Mouse (Mus musculus) right cerebral cortex, adult 18-20 months (tissue): ENCODE results near the gene Kifap3.

ENCODE experiments used
- DNase-seq: peaks from one replicate; pipeline ENCODE4 v3.0.0; 2022; ENCODE audit warnings: mixed read lengths

Gene Kifap3

DNA sequence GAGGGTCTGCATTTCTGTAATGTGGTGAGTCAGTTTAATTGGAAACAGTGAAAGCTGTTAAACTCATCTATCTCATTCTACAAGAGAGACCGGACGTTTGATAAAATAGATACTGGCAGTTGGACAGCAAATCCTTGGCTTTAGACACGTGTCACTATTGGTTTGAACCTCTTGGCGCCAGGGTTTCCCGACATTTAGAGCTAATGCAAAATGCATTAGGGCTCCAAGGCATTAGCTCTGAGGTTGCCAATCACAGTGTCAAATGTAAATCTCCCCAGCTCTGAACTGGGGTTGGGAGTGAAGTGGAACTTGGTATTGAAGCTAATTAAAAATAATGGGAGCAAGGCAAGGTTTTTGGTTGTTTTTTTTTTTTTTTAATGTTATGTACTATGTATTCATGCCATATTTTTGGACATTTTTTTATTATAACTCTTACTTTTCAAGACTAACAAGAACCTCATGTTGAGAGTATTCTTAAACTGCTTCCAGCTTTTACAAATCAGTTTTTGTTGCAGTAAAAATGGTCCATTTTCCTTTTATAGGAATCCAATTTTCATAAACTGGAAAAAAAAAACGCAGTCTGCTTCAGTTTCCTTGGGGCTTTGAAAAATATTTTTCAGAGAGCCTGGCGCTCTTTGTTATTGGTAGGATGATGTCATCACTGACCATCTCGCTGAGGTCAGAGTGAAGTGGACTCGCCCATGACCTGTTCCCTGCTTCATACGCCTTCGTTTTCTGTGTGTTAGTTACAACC lies 114.6 kb downstream of the Kifap3 start:
- DNase-seq = no peak

GRCm38 (mm10) chr1:163898291-163898764 lies 118.9 kb downstream of the Kifap3 start:
- DNase-seq = no peak

DNA sequence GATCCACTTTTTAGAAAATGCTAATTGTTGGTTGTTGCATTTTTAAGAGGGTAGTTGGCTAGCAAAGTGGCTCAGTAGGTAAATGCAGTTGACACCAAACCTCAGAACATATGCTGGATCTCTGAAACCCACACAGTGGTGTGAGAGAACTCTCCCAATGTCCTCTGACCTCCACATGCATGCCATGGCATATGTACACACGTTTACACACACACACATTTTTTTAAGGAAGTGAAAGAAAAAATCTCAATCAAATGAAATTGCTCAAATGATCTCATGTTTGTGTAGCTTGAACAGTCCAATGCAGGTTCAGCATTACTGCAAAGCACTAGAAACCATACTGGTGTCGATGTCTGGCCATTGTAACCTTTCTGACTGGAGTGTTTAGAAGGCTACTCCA lies 120.2 kb downstream of the Kifap3 start:
- no peak for DNase-seq

DNA sequence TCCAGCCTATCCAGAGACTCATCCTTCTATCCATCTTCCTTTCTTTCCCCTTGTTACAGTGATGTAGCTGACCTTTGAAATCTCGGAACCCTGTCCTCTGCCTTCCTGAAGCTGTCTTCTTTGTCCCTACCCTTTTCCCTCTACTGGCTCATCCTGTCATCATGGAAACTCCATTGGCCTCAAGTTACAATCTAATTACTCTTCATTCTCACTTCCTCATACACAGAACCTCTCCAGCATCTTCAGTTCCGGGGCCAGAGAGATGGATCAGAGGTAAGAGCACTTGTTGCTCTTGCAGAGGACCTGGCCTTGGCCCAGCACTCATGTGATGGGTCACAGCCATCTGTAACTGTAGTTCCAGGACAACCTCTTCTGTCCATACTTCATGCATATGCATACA lies 120.8 kb downstream of the Kifap3 start:
- DNase-seq = no peak

DNA sequence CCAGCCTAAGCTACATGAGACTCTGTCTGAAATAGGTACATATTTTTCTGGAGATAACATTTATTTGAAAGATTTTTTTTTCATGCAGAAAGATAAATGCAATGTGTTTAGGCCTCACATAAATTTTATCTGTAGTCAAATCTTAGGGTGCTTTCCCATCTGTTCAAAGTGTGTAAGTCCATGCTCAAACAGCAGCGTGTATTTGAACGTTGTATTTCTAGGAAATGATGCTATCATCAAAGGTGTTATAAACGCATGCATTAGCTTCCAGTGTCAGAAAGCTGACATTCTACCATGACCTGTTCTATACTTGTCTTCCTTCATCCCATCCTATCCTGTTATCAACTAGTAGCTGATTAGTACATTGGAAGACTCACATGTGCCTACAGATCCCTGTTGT lies 124.0 kb downstream of the Kifap3 start:
- DNase-seq = no peak

- no peak for DNase-seq
Measured at GRCm38 (mm10) chr1:163907007-163907811, 127.8 kb downstream of the Kifap3 start.

GRCm38 (mm10) chr1:163908389-163908788 lies 129.0 kb downstream of the Kifap3 start:
- DNase-seq = no peak

DNA sequence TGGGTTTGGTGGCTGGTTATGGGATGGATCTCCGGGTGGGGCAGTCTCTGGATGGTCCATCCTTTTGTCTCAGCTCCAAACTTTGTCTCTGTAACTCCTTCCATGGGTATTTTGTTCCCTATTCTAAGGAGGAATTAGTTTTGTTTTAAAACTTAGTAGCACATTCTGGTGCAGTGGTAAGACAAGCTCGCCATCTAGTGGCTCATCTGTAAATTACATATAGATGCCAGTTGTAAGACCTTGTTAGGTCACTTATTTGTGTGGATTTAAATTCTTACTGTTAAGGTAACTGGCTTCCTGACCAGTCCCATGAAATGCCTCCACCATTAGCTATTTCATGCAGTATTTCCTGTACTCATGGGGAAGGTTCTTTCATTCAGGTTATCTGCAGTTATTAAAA lies 131.0 kb downstream of the Kifap3 start:
- DNase-seq = no peak

DNA sequence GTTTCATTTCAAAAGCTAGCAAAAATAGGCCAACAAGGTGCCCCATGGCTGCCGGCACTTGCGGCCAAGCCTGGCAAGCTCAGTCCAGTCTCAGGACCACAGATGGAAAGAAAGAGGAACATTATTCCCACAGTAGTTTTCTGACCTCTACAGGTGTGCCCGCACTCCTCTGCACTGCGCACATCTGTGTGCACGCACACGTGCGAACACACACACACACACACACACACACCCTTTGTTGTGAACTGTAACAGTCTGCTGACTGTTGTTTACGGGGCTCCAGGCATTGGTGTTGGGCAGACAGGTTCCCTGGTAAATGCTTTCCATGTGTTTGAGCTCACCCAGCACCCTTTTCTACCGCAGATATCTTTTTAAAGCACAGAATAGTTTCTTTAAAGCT lies 131.4 kb downstream of the Kifap3 start:
- DNase-seq = no peak

DNA sequence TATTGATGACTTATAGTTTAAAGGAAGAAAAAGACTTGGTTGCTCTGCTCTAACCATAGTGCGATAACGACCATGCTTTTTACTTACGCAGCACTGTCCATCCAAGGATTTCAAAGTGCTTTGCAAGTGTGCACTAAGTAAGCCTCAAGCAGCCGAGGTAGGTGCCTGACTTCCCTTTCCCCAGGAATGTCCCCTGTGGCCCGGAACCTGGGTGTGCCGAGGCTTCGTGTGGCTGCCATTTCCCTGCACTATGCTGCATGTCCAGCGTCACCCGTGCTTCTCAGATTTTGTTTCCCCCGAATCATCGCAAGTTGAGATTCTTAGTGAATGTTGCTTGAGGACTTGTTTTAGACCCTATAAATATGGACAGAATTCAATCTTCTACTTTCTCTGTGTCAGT lies 132.6 kb downstream of the Kifap3 start:
- DNase-seq = no peak

GRCm38 (mm10) chr1:163917349-163918160 lies 138.2 kb downstream of the Kifap3 start:
- DNase-seq = no peak

GRCm38 (mm10) chr1:163924093-163924492 lies 144.7 kb downstream of the Kifap3 start:
- DNase-seq = peak; percentile 46

- no peak for DNase-seq
Measured at GRCm38 (mm10) chr1:163928846-163929245, 149.5 kb downstream of the Kifap3 start, which contains the start of gene Scyl3. TSS of gene Scyl3 (plus strand) at chr1:163929100.

DNA sequence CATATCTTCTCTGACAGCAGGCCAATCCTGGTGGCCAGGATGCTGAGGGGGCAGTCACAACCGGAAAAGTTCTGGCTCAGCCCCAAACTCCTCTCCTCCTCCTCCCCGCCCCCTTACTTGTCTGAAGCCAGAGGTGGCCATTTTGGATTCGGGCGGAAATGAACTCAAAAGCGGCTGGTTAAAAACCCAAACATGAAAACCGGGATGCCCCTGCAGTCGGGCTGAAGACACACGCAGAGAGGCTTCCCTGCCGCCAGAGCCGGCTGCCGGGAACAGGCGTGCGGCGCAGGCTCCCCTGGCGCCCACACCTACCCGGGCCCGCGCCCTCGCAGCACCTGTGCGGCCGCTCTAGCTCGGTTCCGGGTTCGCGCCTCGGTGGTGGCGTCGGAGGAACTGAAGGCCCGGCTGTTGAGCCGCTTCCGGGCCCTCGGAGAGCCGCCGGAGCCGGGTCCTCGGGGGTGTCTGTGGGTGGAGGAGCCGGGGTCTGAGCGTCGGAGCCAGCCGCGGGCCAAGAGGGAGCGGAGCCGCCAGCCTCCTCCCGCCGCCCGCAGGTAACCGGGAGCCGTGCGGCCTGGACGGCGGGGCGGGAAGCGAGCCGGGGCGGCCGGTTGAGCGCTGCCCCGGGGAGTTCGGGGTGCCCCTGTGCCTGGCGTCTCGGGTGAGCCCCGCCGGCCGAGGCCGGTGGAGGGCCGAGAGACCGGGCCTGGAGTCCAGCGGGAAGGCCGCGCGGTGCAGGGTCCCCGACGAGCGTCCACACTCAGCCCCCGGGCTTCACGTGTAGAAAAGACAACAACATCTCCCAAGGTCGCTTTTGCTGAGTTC lies 150.5 kb downstream of the Kifap3 start:
- peak; percentile 89 for DNase-seq

DNA sequence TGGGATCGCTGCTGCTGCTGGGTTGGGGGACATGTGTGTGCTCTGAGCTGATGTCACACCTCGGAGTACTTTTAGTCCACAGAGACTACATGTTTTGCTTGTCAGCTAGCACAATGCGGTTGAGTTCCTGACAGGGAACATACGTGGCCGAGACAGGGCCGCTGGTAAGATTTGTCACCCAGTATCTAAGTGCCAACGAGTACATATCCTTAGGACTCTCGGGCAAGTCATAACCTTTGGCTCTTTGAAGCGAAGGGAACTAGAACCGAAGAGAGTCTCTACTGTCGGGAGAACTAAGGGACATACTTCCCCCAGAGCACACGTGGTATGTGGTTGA lies 151.0 kb downstream of the Kifap3 start:
- no peak for DNase-seq

GRCm38 (mm10) chr1:163931801-163932200 lies 152.4 kb downstream of the Kifap3 start:
- DNase-seq = no peak

DNA sequence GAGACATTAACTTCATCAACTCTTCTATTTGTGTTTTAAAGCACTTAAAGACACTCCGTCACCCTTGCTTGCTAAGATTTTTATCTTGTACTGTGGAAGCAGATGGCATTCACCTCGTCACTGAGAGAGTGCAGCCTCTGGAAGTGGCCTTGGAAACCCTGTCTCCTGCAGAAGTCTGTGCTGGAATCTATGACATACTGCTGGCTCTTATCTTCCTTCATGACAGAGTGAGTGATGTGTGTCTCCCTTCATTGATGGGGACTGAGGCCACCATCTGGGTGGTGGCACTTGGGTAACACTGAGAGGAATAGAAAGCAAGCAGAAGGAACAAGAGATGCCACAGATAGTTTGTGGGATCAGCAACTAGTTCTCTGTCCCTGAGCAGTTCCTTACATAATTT lies 155.2 kb downstream of the Kifap3 start:
- no peak for DNase-seq

DNA sequence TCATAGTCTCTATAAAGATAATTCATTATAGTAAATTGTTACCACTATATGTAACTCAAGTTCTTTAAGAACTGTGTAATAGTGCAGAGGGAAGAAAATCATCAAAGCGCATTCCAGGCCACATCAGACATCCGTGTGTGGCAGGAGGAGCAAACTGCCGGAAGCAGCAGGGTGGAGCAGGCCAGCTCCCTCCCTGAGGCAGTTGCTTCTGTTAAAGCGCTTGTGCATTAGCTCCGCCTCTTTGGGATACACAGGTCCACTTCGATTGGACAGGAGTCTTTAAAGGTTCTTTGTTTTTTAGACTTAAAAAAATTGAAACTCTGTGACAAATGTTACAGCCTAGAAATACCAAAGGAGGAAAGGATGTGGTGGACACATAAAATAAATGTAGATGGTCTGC lies 162.7 kb downstream of the Kifap3 start:
- no peak for DNase-seq

- DNase-seq = no peak
Measured at GRCm38 (mm10) chr1:163953396-163953795, 174.0 kb downstream of the Kifap3 start.

DNA sequence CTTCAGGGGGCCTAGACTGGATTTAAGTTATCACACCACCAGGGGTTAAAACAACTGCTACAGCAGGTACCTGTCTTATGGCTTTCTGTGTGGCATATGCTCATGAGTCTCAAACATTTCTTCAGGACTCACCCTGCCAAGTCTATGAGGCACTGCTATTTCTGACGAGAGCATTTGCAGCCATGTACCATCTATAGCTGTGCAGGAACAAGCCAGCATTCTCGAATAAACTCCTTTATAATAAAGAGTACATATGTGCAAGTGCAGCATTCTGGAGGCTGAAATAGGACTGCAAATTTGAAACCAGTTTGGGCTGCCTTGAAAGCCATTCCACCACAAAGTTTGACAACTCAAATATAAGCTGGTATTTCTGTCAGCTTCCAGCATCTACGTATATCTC lies 178.7 kb downstream of the Kifap3 start:
- DNase-seq = no peak

- DNase-seq = no peak
Measured at GRCm38 (mm10) chr1:163964008-163964689, 184.8 kb downstream of the Kifap3 start.
